ENCODE assay signal across 8 mouse cellular contexts in genomic region chr8:75034285-75034684, GRCm38 (mm10). TPM values are rescaled to one million over a fixed set of nuclear protein-coding genes. Genes with fewer than 3 reads are reported as not detected.
DNase-seq lines count a peak whose midpoint lies in the region; ATAC-seq and TF ChIP-seq lines count a peak whose summit lies in the region.

No protein-coding gene starts in this region.

- H3K4me1 ChIP-seq in heart, embryonic 11.5 days (ENCODE audit: control insufficient read depth, insufficient read depth, low read length): peaks cover 22% of the 10 kb centered on the region
- no peaks in the 10 kb centered on the region; the same call in 1 of the 2 replicates for H3K4me1 ChIP-seq in forebrain, embryonic 11.5 days (replicated peaks; ENCODE audit: control insufficient read depth, insufficient read depth, low read length)
- H3K4me1 ChIP-seq in liver, embryonic 14.5 days (replicated peaks; ENCODE audit: control insufficient read depth in 2 of 2, insufficient read depth in 2 of 2, low read length in 1 of 2): peaks cover 0 to 15% of the 10 kb centered on the region in 2 experiments; a peak in 3 of 4 replicates

- peak overlapping the region; percentile 65 for H3K9ac ChIP-seq in heart, embryonic 11.5 days (ENCODE audit: low read depth, low read length)
- H3K9ac ChIP-seq in forebrain, embryonic 11.5 days (ENCODE audit: low read length): peak overlapping the region; percentile 45
- peak overlapping the region; percentile 58 for H3K9ac ChIP-seq in liver, embryonic 14.5 days (replicated peaks)

- H3K9me3 ChIP-seq in heart, embryonic 11.5 days (replicated peaks; ENCODE audit: control insufficient read depth, low read length): no peaks in the 10 kb centered on the region
- H3K9me3 ChIP-seq in forebrain, embryonic 11.5 days (ENCODE audit: control insufficient read depth, low read length): no peaks in the 10 kb centered on the region
- H3K9me3 ChIP-seq in liver, embryonic 14.5 days (ENCODE audit: control insufficient read depth, low read length): no peaks in the 10 kb centered on the region

- DNase-seq in heart, adult 8-10 months (ENCODE audit: low spot score): no peak
- peak; percentile 59 for DNase-seq in forebrain, embryonic 11.5 days (ENCODE audit: low spot score)
- no peak for DNase-seq in liver, embryonic 14.5 days (ENCODE audit: low read depth in 3 of 3, low spot score in 3 of 3)
- DNase-seq in ovary, postnatal 36 days (ENCODE audit: low spot score): no peak
- DNase-seq in retina, postnatal 1 day: no peak
- no peak for DNase-seq in cerebellum, postnatal 10 days

- TF ChIP-seq EP300 in liver, embryonic 14.5 days (IDR thresholded peaks at IDR 0.05; ENCODE audit: low read depth): no peak

- peak overlapping the region; percentile 36 for H3K27ac ChIP-seq in heart, embryonic 11.5 days (ENCODE audit: low read depth, low read length)
- H3K27ac ChIP-seq in forebrain, embryonic 11.5 days (ENCODE audit: low read depth, low read length): no peak overlapping the region
- no peak overlapping the region for H3K27ac ChIP-seq in liver, embryonic 14.5 days

- peak overlapping the region; percentile 53 for H3K4me3 ChIP-seq in heart, embryonic 11.5 days (ENCODE audit: low read depth, low read length)
- H3K4me3 ChIP-seq in forebrain, embryonic 11.5 days (ENCODE audit: low read depth, low read length): peak overlapping the region; percentile 65
- peak overlapping the region; percentile 66 to 86 for H3K4me3 ChIP-seq in liver, embryonic 14.5 days (ENCODE audit: insufficient read depth in 1 of 2, low read depth in 2 of 2, low read length in 2 of 2)

- no peak for TF ChIP-seq CTCF in liver, embryonic 14.5 days (IDR thresholded peaks at IDR 0.05; ENCODE audit: low read depth)

- peak overlapping the region; percentile 86 for H3K4me2 ChIP-seq in heart, embryonic 11.5 days
- H3K4me2 ChIP-seq in forebrain, embryonic 11.5 days (ENCODE audit: low read depth, low read length, severe bottlenecking): peak overlapping the region; percentile 81
- H3K4me2 ChIP-seq in liver, embryonic 14.5 days (ENCODE audit: low read depth): peak overlapping the region; percentile 81

- WGBS in heart, embryonic 11.5 days (ENCODE audit: insufficient replicate concordance): under 1% methylated on average over 17 of the region's 17 CpGs
- 2% methylated on average over 17 of the region's 17 CpGs for WGBS in forebrain, embryonic 11.5 days
- WGBS in liver, embryonic 14.5 days (ENCODE audit: insufficient replicate concordance): 1% methylated on average over 17 of the region's 17 CpGs

- no peak; the same call in 1 of the 2 replicates for ATAC-seq in heart, embryonic 11.5 days (replicated peaks; ENCODE audit: insufficient number of reproducible peaks, low FRiP score, low TSS enrichment)
- peak; percentile 10 for ATAC-seq in CD4-positive, CD25-positive, alpha-beta regulatory T cell, adult 4 months
- ATAC-seq in forebrain, embryonic 11.5 days (replicated peaks; ENCODE audit: low FRiP score): no peak; the same call in 1 of the 2 replicates
- ATAC-seq in liver, embryonic 14.5 days (ENCODE audit: insufficient read depth): peak; percentile 0

- no peaks in the 10 kb centered on the region for H3K27me3 ChIP-seq in heart, embryonic 11.5 days (ENCODE audit: control insufficient read depth, insufficient read depth, low read length)
- no peaks in the 10 kb centered on the region for H3K27me3 ChIP-seq in forebrain, embryonic 11.5 days (ENCODE audit: control insufficient read depth, insufficient read depth, low read length)
- H3K27me3 ChIP-seq in liver, embryonic 14.5 days (ENCODE audit: control insufficient read depth, insufficient read depth, low read length): no peaks in the 10 kb centered on the region

- H3K36me3 ChIP-seq in heart, embryonic 11.5 days (ENCODE audit: control insufficient read depth, insufficient read depth, low read length): peaks cover 7% of the 10 kb centered on the region
- no peaks in the 10 kb centered on the region; the same call in 1 of the 2 replicates for H3K36me3 ChIP-seq in forebrain, embryonic 11.5 days (ENCODE audit: control insufficient read depth, insufficient read depth, low read length)
- H3K36me3 ChIP-seq in liver, embryonic 14.5 days (replicated peaks; ENCODE audit: control insufficient read depth, insufficient read depth, low read depth): peaks cover 12% of the 10 kb centered on the region

RNA-seq across cellular contexts. Expression of gene Tom1, which starts 0.8 kb away (rescaled TPM):
- polyA plus RNA-seq in heart, embryonic 11.5 days (2014; fragmentation: Nextera tagmentation; extraction: Ambion mirVana): 35.8 and 40.6 TPM in 2 replicates
- 10 to 100 TPM; 57.4 to 72.0 (median 64.0) TPM for total RNA-seq in heart, adult 8-10 months (2022)
- 10 to 100 TPM; 14.1 to 14.6 TPM for polyA plus RNA-seq in CD4-positive, CD25-positive, alpha-beta regulatory T cell, adult 4 months (2017; shearing (Covaris generic))
- polyA plus RNA-seq in forebrain, embryonic 11.5 days (2014; fragmentation: Nextera tagmentation; extraction: Ambion mirVana): 23.1 and 25.3 TPM in 2 replicates
- polyA plus RNA-seq in liver, embryonic 14.5 days (2012; rRNA removed): 5.9 and 6.1 TPM in 2 replicates
- 9.2 and 9.6 TPM in 2 replicates for polyA plus RNA-seq in liver, embryonic 14.5 days (2014; fragmentation: Nextera tagmentation; extraction: Ambion mirVana)

RNA-seq across cellular contexts. Expression of gene Hmgxb4, which starts 41.1 kb away (rescaled TPM):
- 21.3 and 31.7 TPM in 2 replicates for polyA plus RNA-seq in heart, embryonic 11.5 days (2014; fragmentation: Nextera tagmentation; extraction: Ambion mirVana)
- 10 to 100 TPM; 12.7 to 16.8 (median 13.5) TPM for total RNA-seq in heart, adult 8-10 months (2022)
- 10 to 100 TPM; 34.7 to 52.0 TPM for polyA plus RNA-seq in CD4-positive, CD25-positive, alpha-beta regulatory T cell, adult 4 months (2017; shearing (Covaris generic))
- polyA plus RNA-seq in forebrain, embryonic 11.5 days (2014; fragmentation: Nextera tagmentation; extraction: Ambion mirVana): 52.5 and 54.5 TPM in 2 replicates
- 10.4 and 13.2 TPM in 2 replicates for polyA plus RNA-seq in liver, embryonic 14.5 days (2012; rRNA removed)
- polyA plus RNA-seq in liver, embryonic 14.5 days (2014; fragmentation: Nextera tagmentation; extraction: Ambion mirVana): 10.3 and 14.5 TPM in 2 replicates

RNA-seq across cellular contexts. Expression of gene Hmox1, which starts 59.1 kb away (rescaled TPM):
- 9.5 and 17.2 TPM in 2 replicates for polyA plus RNA-seq in heart, embryonic 11.5 days (2014; fragmentation: Nextera tagmentation; extraction: Ambion mirVana)
- total RNA-seq in heart, adult 8-10 months (2022): 10 to 100 TPM in 1 of 4 experiments, 1 to 10 TPM in 3; 7.7 to 10.2 (median 9.1) TPM
- 10 to 100 TPM in 1 of 2 experiments, 1 to 10 TPM in 1; 3.9 to 13.8 TPM for polyA plus RNA-seq in CD4-positive, CD25-positive, alpha-beta regulatory T cell, adult 4 months (2017; shearing (Covaris generic))
- 9.1 and 9.6 TPM in 2 replicates for polyA plus RNA-seq in forebrain, embryonic 11.5 days (2014; fragmentation: Nextera tagmentation; extraction: Ambion mirVana)
- 87.2 and 91.8 TPM in 2 replicates for polyA plus RNA-seq in liver, embryonic 14.5 days (2012; rRNA removed)
- polyA plus RNA-seq in liver, embryonic 14.5 days (2014; fragmentation: Nextera tagmentation; extraction: Ambion mirVana): 57.7 and 61.7 TPM in 2 replicates

Comparison
In these comparisons a context has a peak if more than half of its experiments do, and no peak if none do; other contexts are left out.
1. ATAC-seq: peak in CD4-positive, CD25-positive, alpha-beta regulatory T cell, adult 4 months (single experiment) and liver, embryonic 14.5 days (single experiment); none in heart, embryonic 11.5 days (single experiment) and forebrain, embryonic 11.5 days (single experiment).
2. Peak in every context shown above with its lines, with median percentiles within 50 percentile points of each other: H3K4me2 ChIP-seq, H3K4me3 ChIP-seq and H3K9ac ChIP-seq.